Mouse (Mus musculus) embryonic facial prominence, embryonic 13.5 days (tissue): ENCODE measurements around the gene Rtl5. TPM values are rescaled to one million over a fixed set of nuclear protein-coding genes. Genes with fewer than 3 reads are reported as not detected.

Experiments
- ATAC-seq: fragments of 200-750 bp; cut with Nextera tagmentation; 2 replicates; pipeline ENCODE4 v1.8.0; 2017; ENCODE audit warnings: low read depth; ENCODE audit not compliant: insufficient number of reproducible peaks, insufficient read depth, low FRiP score, low TSS enrichment
- H3K27ac ChIP-seq: fragments of 300-500 bp; sonication (generic); 2 replicates; pipeline ENCODE4 v1.5.1; 2015; ENCODE audit warnings: moderate library complexity, mild to moderate bottlenecking, inconsistent platforms
- H3K27me3 ChIP-seq: fragments of 300-500 bp; sonication (generic); 2 replicates; pipeline ENCODE4 v1.6.1; 2015; ENCODE audit warnings: mild to moderate bottlenecking, inconsistent platforms
- H3K36me3 ChIP-seq: fragments of 300-500 bp; sonication (generic); 2 replicates; pipeline ENCODE4 v1.6.1; 2015; ENCODE audit warnings: mild to moderate bottlenecking, inconsistent platforms
- H3K4me1 ChIP-seq: fragments of 300-500 bp; sonication (generic); 2 replicates; pipeline ENCODE4 v1.6.1; 2015; ENCODE audit warnings: inconsistent platforms
- H3K4me2 ChIP-seq: fragments of 300-500 bp; sonication (generic); 2 replicates; pipeline ENCODE4 v1.6.1; 2015; ENCODE audit warnings: moderate library complexity, mild to moderate bottlenecking, inconsistent platforms
- H3K4me3 ChIP-seq: fragments of 300-500 bp; sonication (generic); 2 replicates; pipeline ENCODE4 v1.5.1; 2015; ENCODE audit warnings: mild to moderate bottlenecking, inconsistent platforms
- H3K9ac ChIP-seq: fragments of 300-500 bp; sonication (generic); 2 replicates; pipeline ENCODE4 v1.6.1; 2015; ENCODE audit warnings: mild to moderate bottlenecking, inconsistent platforms
- H3K9me3 ChIP-seq: fragments of 300-500 bp; sonication (generic); 2 replicates; pipeline ENCODE4 v1.6.1; 2016; ENCODE audit warnings: inconsistent platforms
- WGBS: fragments of 180-500 bp; shearing (Covaris S2); methylation state at CpG from one replicate; pipeline ENCODE4 v1.1.7; 2015; ENCODE audit warnings: mixed read lengths; 5-methylcytosine and 5-hydroxymethylcytosine counted together
- polyA plus RNA-seq: library from polyadenylated mRNA; unstranded; fragments of >200 nt; fragmentation: Nextera tagmentation; extraction: Ambion mirVana; gene quantifications from 2 replicates; pipeline ENCODE4 v1.2.1, GENCODE M21; 2015

Rtl5 gene
- polyA plus RNA-seq, 1 experiment from 2014 or later = 2.3 TPM

DNA sequence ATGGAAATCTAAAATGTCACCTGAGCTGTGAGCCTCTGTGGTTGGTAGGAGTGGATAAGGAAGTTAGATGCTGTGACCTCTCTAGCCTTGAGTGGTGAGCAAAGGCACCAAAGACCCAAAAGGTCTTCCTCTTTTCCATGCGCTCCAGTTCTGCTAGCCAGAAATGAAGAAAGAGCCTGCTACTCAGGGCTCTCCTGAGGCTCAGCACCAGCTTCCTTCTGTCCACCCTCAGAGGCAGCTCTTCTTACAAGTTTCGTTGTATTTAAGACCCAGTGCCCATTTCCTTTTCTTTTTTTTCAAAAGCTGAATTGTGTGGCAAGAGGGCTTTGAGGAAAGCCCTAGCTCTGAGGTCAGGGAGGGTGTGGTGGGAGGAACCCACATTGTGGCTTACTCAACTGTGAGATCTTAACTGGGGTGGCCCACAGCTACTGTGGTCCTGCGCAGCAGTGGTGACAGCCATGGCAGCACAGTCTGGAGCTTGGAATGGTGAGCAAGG is 34.2 kb downstream of the Rtl5 start:
- no peak for ATAC-seq

DNA sequence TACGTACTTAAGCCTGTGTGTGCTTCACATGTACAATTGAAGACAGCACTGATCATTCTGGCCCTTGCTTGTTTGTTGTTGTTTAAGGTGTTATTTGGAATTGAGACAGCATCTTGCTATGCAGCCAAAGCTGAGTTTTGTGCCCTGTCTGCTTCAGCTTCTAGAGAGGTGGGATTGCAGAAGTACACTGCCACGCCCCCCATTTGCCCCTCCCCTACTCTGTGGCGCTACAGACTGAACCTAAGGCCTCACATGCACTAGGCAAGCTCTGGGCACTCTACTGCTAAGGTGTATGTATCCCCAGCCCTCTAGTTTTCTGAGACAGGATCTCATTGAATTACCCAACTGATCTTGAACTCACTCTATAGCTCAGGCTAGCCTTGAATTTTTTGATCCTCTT is 35.4 kb downstream of the Rtl5 start:
- Histone ChIP-seq H3K9ac (no peak overlapping the region), H3K9me3 (no peaks in the 10 kb centered on the region), H3K27ac (no peak overlapping the region), H3K4me2 (no peak overlapping the region), H3K36me3 (no peaks in the 10 kb centered on the region), H3K4me1 (no peaks in the 10 kb centered on the region; the same call in 1 of the 2 replicates), H3K4me3 (no peak overlapping the region), H3K27me3 (peaks cover 26% of the 10 kb centered on the region; the same call in 1 of the 2 replicates)
- 52% methylated on average over 3 of the region's 3 CpGs for WGBS
- ATAC-seq = no peak

More for the DNA sequence above, 34.2 kb downstream of the Rtl5 start:
- Histone ChIP-seq H3K27ac (no peak overlapping the region), H3K9ac (no peak overlapping the region), H3K36me3 (no peaks in the 10 kb centered on the region), H3K27me3 (peaks cover 14% of the 10 kb centered on the region), H3K9me3 (no peaks in the 10 kb centered on the region), H3K4me3 (no peak overlapping the region), H3K4me2 (no peak overlapping the region), H3K4me1 (no peaks in the 10 kb centered on the region; the same call in 1 of the 2 replicates)
- WGBS = 76% methylated on average over 3 of the region's 3 CpGs

DNA sequence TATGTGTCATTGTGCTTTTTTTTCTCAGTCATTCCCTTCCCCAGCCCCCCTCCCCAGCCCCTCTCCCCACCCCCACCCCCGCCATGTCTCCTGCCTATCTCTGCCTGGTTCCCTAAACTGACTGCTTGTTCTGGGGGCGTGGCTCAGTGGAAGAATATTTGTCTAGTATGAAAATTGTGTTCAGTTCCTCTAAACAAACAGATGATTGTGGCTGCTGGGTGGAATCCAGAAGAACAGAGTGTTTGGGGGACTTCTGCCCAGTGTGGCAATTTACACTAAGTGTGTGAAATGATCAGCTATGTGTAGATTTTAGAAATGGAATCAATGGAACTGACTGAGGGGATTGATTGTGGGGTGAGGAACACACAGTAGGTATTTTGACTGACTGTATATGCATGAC is 37.5 kb downstream of the Rtl5 start:
- Histone ChIP-seq H3K4me3 (no peak overlapping the region), H3K27me3 (peaks cover 41% of the 10 kb centered on the region; the same call in 1 of the 2 replicates), H3K27ac (no peak overlapping the region), H3K4me2 (no peak overlapping the region), H3K4me1 (no peaks in the 10 kb centered on the region; the same call in 1 of the 2 replicates), H3K9me3 (no peaks in the 10 kb centered on the region), H3K36me3 (no peaks in the 10 kb centered on the region), H3K9ac (no peak overlapping the region)
- ATAC-seq = no peak
- 79% methylated on average over 2 of the region's 2 CpGs for WGBS

DNA sequence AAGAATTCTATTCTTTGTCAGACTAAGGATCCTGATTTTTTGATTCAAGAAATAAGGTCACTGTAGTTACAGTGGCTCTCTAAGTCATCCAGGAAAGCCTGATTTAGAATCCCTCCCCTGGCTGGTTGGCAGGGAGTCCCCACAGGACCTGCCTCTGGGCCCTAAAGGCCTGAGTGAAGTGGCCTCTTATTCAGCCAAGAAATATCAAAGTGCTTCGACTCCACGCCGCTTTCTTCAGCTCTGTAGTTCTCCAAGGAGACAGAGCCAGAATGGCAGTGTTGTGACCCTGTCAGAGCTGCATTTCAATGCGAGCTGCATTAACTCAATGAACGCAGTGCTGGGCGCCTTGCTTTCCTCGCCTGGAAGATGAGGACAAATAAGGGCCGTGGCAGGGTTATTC is 38.7 kb downstream of the Rtl5 start:
- ATAC-seq = no peak
- Histone ChIP-seq H3K4me2 (no peak overlapping the region), H3K27ac (no peak overlapping the region), H3K9ac (no peak overlapping the region), H3K9me3 (no peaks in the 10 kb centered on the region), H3K36me3 (no peaks in the 10 kb centered on the region), H3K4me1 (no peaks in the 10 kb centered on the region; the same call in 1 of the 2 replicates), H3K27me3 (peaks cover 39% of the 10 kb centered on the region; the same call in 1 of the 2 replicates), H3K4me3 (no peak overlapping the region)
- WGBS = 74% methylated on average over 8 of the region's 8 CpGs

DNA sequence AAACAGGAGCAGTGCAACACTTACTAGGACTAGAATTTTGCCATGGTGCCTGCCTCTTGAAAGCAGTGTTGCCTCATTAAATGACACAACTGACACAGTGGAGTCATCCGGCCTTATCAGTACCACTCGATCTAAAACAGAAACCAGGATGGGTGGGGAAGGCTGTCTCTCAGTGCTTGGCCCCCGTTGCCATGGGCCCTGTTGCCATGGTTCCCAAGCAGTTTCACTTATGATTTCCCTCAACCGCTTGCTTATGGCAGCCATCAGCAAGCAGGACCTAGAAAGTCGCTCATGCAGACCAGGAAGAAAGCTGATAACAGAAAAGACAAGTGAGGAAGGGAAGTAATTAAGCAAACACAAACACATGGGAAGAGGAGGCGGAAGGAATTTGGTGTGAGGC is 39.3 kb downstream of the Rtl5 start:
- no peak for ATAC-seq
- Histone ChIP-seq H3K27ac (no peak overlapping the region), H3K9me3 (no peaks in the 10 kb centered on the region), H3K4me3 (no peak overlapping the region), H3K36me3 (no peaks in the 10 kb centered on the region), H3K27me3 (peaks cover 39% of the 10 kb centered on the region; the same call in 1 of the 2 replicates), H3K4me1 (no peaks in the 10 kb centered on the region), H3K9ac (no peak overlapping the region), H3K4me2 (no peak overlapping the region)
- WGBS = 49% methylated on average over 6 of the region's 6 CpGs

DNA sequence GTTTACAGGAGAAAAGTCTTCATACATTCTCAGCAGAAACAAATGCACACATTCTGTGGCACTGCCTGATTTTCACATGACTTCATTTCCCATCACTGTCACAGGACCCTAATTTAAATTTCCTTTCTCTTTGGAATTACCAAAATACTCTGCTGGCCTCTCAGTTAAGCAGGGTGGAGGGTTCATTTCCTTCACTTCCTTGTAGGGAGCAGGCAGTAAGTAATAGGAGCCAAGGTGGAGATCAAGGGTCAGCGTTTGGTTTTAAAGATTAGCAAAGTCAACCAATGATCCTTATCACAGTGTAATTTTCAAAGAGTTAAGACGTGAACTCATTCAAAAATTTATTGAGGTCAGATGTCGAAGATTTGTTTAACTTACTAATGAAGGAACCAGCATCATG is 46.1 kb downstream of the Rtl5 start:
- Histone ChIP-seq H3K27ac (no peak overlapping the region), H3K9me3 (no peaks in the 10 kb centered on the region), H3K4me1 (no peaks in the 10 kb centered on the region), H3K36me3 (no peaks in the 10 kb centered on the region), H3K9ac (no peak overlapping the region), H3K4me2 (no peak overlapping the region), H3K4me3 (no peak overlapping the region), H3K27me3 (peaks cover 37% of the 10 kb centered on the region)
- 43% methylated on average over 3 of the region's 3 CpGs for WGBS
- ATAC-seq = no peak

DNA sequence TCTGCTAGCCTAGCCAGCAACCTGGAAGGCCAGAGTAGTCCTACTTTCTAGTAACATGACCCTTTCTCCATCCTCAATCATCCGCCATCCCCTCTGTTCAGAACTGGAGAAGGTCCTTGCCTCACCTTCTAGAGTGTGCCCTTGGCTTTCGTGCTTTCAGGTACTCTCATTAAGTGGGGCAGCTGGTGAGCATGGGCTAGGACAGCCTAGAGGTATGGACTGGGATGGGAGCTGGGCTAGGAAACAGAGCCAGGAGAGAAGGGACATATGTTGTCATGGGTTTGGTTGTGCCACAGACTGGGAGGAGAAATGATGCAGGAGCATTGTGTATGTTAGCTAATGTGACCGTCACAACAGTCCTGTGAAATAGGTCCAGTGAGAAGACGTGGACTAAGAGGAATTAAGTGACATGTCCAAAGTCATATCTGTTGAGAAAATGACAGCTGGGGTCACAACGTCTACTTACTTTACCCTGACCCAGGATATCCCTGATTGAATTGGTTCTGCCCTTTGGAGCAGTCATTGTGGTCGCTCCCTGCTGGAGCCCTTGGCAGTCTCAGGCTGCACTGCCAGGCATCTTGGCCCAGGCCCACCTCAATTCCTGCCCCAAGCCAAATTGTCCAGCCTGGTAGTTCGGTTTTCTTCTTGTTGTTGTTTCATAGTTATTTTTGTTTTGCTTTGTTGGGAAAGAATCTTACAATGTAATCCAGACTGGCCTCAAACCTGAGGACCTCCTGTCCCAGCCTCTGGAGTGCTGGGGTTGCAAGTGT is 51.4 kb downstream of the Rtl5 start:
- Histone ChIP-seq H3K27ac (no peak overlapping the region), H3K4me1 (no peaks in the 10 kb centered on the region; the same call in 1 of the 2 replicates)
- WGBS = 73% methylated on average over 7 of the region's 7 CpGs

DNA sequence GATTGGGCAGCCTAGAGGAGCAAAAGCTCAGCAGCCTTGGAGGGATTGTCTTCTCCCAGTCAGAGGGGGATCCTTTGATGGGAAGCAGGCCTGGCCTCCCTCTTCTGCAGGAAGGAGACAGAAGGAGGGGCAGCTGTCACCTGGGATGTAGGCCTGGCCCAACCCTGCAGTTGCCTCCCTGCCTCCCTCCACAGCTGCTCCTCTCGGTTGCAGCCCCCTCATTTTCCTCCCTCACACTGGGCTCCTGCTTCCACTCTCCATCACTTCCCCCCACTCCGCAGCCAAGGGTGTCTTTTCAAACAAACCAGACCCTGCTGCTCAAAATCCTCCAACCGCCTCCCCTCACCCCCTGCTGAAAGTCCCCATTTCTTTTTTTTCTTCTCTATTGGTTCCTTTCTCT is 52.2 kb downstream of the Rtl5 start:
- H3K4me2 ChIP-seq = no peak overlapping the region
- no peaks in the 10 kb centered on the region for H3K36me3 ChIP-seq
- ATAC-seq = no peak
- WGBS = 42% methylated on average over 3 of the region's 3 CpGs
- no peak overlapping the region for H3K4me3 ChIP-seq
- H3K27ac ChIP-seq = no peak overlapping the region
- H3K27me3 ChIP-seq = peaks cover 67% of the 10 kb centered on the region
- H3K9ac ChIP-seq = no peak overlapping the region
- no peaks in the 10 kb centered on the region for H3K9me3 ChIP-seq
- H3K4me1 ChIP-seq = no peaks in the 10 kb centered on the region; the same call in 1 of the 2 replicates

More for the DNA sequence above, 51.4 kb downstream of the Rtl5 start:
- H3K4me3 ChIP-seq = no peak overlapping the region
- H3K4me2 ChIP-seq = no peak overlapping the region
- H3K9ac ChIP-seq = no peak overlapping the region
- H3K36me3 ChIP-seq = no peaks in the 10 kb centered on the region
- no peak for ATAC-seq
- H3K27me3 ChIP-seq = peaks cover 62% of the 10 kb centered on the region
- no peaks in the 10 kb centered on the region for H3K9me3 ChIP-seq

DNA sequence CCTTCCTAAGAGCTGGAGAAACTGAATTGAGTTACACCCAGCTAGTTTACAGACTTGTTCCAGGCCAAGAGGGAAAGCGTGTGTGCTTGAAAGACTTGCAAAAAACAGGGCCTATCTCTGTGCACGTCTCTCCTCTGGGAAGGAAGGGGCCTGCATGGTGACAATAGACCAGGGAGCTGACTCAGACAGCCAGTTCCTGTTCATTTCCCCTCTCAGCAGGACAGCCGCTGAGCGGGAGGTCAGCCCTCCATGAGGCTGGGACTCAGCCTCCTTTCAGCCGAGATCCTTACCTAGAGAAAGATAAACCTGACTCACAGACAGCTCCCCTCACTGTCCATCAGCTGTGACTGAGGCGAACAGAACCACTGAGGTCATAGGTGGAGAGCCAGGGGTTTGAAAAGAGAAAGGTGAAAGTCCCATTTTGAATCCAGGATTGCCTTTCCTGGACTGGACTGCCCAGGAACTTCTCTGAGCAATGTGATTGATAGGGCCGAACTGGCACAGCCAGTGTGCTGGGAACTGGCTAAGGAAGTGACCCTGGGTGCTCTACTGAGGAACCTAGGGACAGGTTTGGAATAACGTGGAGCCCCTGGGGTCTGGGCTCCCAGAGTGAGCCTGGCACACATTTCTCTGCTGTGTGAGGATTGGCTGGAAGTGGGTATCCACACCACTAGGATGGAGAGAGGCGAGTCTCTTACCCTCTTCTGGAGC is 53.7 kb downstream of the Rtl5 start:
- Histone ChIP-seq H3K9ac (no peak overlapping the region), H3K27me3 (peaks cover 62% of the 10 kb centered on the region), H3K4me1 (peaks cover 3% of the 10 kb centered on the region; the same call in 1 of the 2 replicates), H3K36me3 (no peaks in the 10 kb centered on the region), H3K27ac (no peak overlapping the region), H3K4me3 (no peak overlapping the region), H3K9me3 (no peaks in the 10 kb centered on the region), H3K4me2 (no peak overlapping the region)
- 55% methylated on average over 9 of the region's 9 CpGs for WGBS
- no peak for ATAC-seq
